Mouse (Mus musculus) midbrain, embryonic 16.5 days (tissue): ENCODE measurements around the gene Hmmr. TPM values are rescaled to one million over a fixed set of nuclear protein-coding genes. Genes with fewer than 3 reads are reported as not detected.
"Not testable (repeated sequence)": the region's sequence is repeated elsewhere in the genome, so short reads cannot be mapped to it uniquely, and the experiment has no call there.

Experiments used
- ATAC-seq: fragments of 200-750 bp; cut with Nextera tagmentation; 2 replicates; pipeline ENCODE4 v1.8.0; 2017; ENCODE audit warnings: moderate TSS enrichment
- H3K27ac ChIP-seq: fragments of 300-500 bp; sonication (generic); 2 replicates; pipeline ENCODE4 v1.5.1; 2014; ENCODE audit warnings: mild to moderate bottlenecking, low read length, mixed read lengths
- H3K27me3 ChIP-seq: fragments of 300-500 bp; sonication (generic); 2 replicates; pipeline ENCODE4 v1.6.1; 2014; ENCODE audit warnings: low read depth, low read length, mixed read lengths; ENCODE audit not compliant: control insufficient read depth, insufficient read depth
- H3K36me3 ChIP-seq: fragments of 300-500 bp; sonication (generic); 2 replicates; pipeline ENCODE4 v1.6.1; 2014; ENCODE audit warnings: mild to moderate bottlenecking, low read length, moderate library complexity, mixed read lengths; ENCODE audit not compliant: control insufficient read depth, insufficient read depth
- H3K4me1 ChIP-seq: fragments of 300-500 bp; sonication (generic); 2 replicates; pipeline ENCODE4 v1.6.1; 2014; ENCODE audit warnings: mild to moderate bottlenecking, low read length, mixed read lengths; ENCODE audit not compliant: control insufficient read depth, insufficient read depth
- H3K4me2 ChIP-seq: fragments of 300-500 bp; sonication (generic); 2 replicates; pipeline ENCODE4 v1.6.1; 2014; ENCODE audit warnings: mild to moderate bottlenecking, low read length, mixed read lengths
- H3K4me3 ChIP-seq: fragments of 300-500 bp; sonication (generic); 2 replicates; pipeline ENCODE4 v1.5.1; 2014; ENCODE audit warnings: low read depth, mild to moderate bottlenecking, low read length, moderate library complexity, mixed read lengths
- H3K9ac ChIP-seq: fragments of 300-500 bp; sonication (generic); 2 replicates; pipeline ENCODE4 v1.6.1; 2014; ENCODE audit warnings: low read depth, low read length, mixed read lengths
- H3K9me3 ChIP-seq: fragments of 300-500 bp; sonication (generic); replicated peaks from 2 replicates; pipeline ENCODE4 v1.6.1; 2014; ENCODE audit warnings: mild to moderate bottlenecking, low read length, mixed read lengths; ENCODE audit not compliant: control insufficient read depth, poor library complexity, severe bottlenecking
- WGBS: fragments of 180-500 bp; shearing (Covaris S2); extraction: QIAGEN DNeasy Blood & Tissue Kit; methylation state at CpG from one replicate; pipeline ENCODE4 v1.1.7; 2014; 5-methylcytosine and 5-hydroxymethylcytosine counted together
- polyA plus RNA-seq: library from polyadenylated mRNA; unstranded; fragments of >200 nt; fragmentation: Nextera tagmentation; extraction: Ambion mirVana; gene quantifications from 2 replicates; pipeline ENCODE4 v1.2.1, GENCODE M21; 2015

Hmmr gene
- polyA plus RNA-seq, 1 experiment from 2014 or later, result 3.6 TPM

- no peak overlapping the region for H3K27ac ChIP-seq
- H3K4me1 ChIP-seq, result no peaks in the 10 kb centered on the region
- no peaks in the 10 kb centered on the region for H3K9me3 ChIP-seq
- no peaks in the 10 kb centered on the region for H3K27me3 ChIP-seq
- no peak overlapping the region for H3K4me3 ChIP-seq
- no peak overlapping the region for H3K4me2 ChIP-seq
- no peak overlapping the region for H3K9ac ChIP-seq
- H3K36me3 ChIP-seq, result no peaks in the 10 kb centered on the region
- ATAC-seq, result no peak
Measured at GRCm38 (mm10) chr11:40718324-40718723, 14.9 kb downstream of the Hmmr start.

- no peak overlapping the region for H3K9ac ChIP-seq
- H3K4me2 ChIP-seq, result no peak overlapping the region
- 92% methylated on average over 5 of the region's 5 CpGs for WGBS
- no peaks in the 10 kb centered on the region for H3K36me3 ChIP-seq
- H3K9me3 ChIP-seq, result no peaks in the 10 kb centered on the region
- H3K4me3 ChIP-seq, result no peak overlapping the region
- H3K27me3 ChIP-seq, result no peaks in the 10 kb centered on the region
- H3K4me1 ChIP-seq, result no peaks in the 10 kb centered on the region
- ATAC-seq, result no peak
- H3K27ac ChIP-seq, result no peak overlapping the region
Measured at GRCm38 (mm10) chr11:40715524-40715923, 17.7 kb downstream of the Hmmr start.

- no peak overlapping the region for H3K27ac ChIP-seq
- 83% methylated on average over 8 of the region's 8 CpGs for whole genome bisulfite sequencing
- H3K4me3 ChIP-seq, result no peak overlapping the region
- H3K4me2 ChIP-seq, result no peak overlapping the region
- no peak overlapping the region for H3K9ac ChIP-seq
- no peaks in the 10 kb centered on the region for H3K27me3 ChIP-seq
- H3K36me3 ChIP-seq, result no peaks in the 10 kb centered on the region
- no peaks in the 10 kb centered on the region for H3K9me3 ChIP-seq
- ATAC-seq, result no peak
- no peaks in the 10 kb centered on the region for H3K4me1 ChIP-seq
Measured at GRCm38 (mm10) chr11:40713858-40714257, 19.4 kb downstream of the Hmmr start.

GRCm38 (mm10) chr11:40709899-40710298 is 23.3 kb downstream of the Hmmr start:
- WGBS, result 86% methylated on average over 6 of the region's 6 CpGs
- ATAC-seq, H3K27ac ChIP-seq, H3K4me3 ChIP-seq, H3K4me2 ChIP-seq, H3K9me3 ChIP-seq, H3K27me3 ChIP-seq, H3K4me1 ChIP-seq, H3K36me3 ChIP-seq, H3K9ac ChIP-seq: not testable (repeated sequence)

DNA sequence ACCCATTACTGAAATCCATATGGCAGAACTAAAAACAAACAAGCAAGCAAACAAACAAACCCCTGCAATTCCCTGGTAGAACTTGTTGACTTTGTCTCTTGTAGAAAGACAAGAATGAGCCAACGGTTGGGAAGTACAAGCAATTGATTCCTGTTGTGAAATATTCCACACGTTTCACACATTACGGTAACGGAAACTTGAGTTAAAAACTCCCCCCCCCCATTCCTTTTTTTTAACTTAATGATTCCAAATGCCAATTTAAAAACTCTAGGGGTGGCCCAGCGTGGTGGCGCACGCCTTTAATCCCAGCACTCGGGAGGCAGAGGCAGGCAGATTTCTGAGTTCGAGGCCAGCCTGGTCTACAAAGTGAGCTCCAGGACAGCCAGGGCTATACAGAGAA is 38.1 kb downstream of the Hmmr start, which contains the start of gene Mat2b:
TSS of gene Mat2b (minus strand) at position 101 of the 400 bp plus-strand sequence.
- Histone ChIP-seq H3K9me3 (no peaks in the 10 kb centered on the region), H3K27ac (peak within 1 kb of the TSS; percentile 90), H3K9ac (peak within 1 kb of the TSS; percentile 73), H3K4me1 (peaks cover 30% of the 10 kb centered on the region), H3K36me3 (no peaks in the 10 kb centered on the region), H3K27me3 (no peaks in the 10 kb centered on the region), H3K4me3 (peak within 1 kb of the TSS; percentile 61), H3K4me2 (peak within 1 kb of the TSS; percentile 99)
- no peak for ATAC-seq
- WGBS, result 87% methylated on average over 9 of the region's 9 CpGs

GRCm38 (mm10) chr11:40694311-40695087 is 38.7 kb downstream of the Hmmr start:
- peak overlapping the region; percentile 99 for H3K4me2 ChIP-seq
- under 1% methylated on average over 31 of the region's 31 CpGs for WGBS
- ATAC-seq, result peak; percentile 61
- H3K27ac ChIP-seq, result peak overlapping the region; percentile 90
- H3K36me3 ChIP-seq, result no peaks in the 10 kb centered on the region
- H3K9ac ChIP-seq, result peak overlapping the region; percentile 73
- H3K4me1 ChIP-seq, result peaks cover 34% of the 10 kb centered on the region
- peak overlapping the region; percentile 61 for H3K4me3 ChIP-seq
- no peaks in the 10 kb centered on the region for H3K9me3 ChIP-seq
- H3K27me3 ChIP-seq, result no peaks in the 10 kb centered on the region

DNA sequence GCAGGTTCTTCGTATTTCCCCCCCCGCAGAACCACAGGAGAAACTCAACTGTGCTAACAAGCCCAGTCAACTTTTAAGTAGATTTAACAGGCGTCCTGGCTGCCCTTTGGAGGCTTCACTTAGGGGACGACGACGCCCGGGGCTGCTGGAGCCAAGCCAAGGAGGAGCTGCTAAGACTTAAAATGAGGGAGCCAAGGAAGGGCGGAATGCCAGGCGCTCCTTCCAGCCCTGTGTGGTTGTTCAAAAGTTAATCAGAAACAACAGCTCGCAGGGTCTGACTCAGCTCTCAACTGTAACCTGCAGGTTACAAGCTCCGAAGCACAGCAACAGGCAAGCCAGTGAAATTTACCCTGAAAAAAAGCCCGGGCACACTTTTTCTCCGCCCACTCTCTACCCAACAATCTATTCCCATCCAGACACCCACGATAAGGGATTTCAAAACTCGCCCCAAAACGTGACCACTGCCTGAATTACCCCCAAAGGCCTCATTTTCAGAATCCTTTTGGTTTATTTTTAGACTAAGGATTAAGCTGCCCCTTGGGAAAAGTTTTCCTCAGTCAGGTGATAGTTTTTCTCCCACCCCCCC is 39.8 kb downstream of the Hmmr start:
- no peak for ATAC-seq

GRCm38 (mm10) chr11:40692511-40693365 is 40.5 kb downstream of the Hmmr start:
- Histone ChIP-seq H3K9me3 (no peaks in the 10 kb centered on the region), H3K4me1 (peaks cover 36% of the 10 kb centered on the region), H3K4me3 (peak overlapping the region; percentile 61), H3K27me3 (no peaks in the 10 kb centered on the region), H3K9ac (peak overlapping the region; percentile 79), H3K27ac (peak overlapping the region; percentile 80), H3K4me2 (peak overlapping the region; percentile 99), H3K36me3 (no peaks in the 10 kb centered on the region)
- ATAC-seq, result peak; percentile 98
- under 1% methylated on average over 36 of the region's 36 CpGs for WGBS

More for the DNA sequence above, 39.8 kb downstream of the Hmmr start:
- 1% methylated on average over 16 of the region's 16 CpGs for WGBS
- Histone ChIP-seq H3K9ac (peak overlapping the region; percentile 57; the same call in 1 of the 2 replicates), H3K36me3 (no peaks in the 10 kb centered on the region), H3K4me3 (peak overlapping the region; percentile 61), H3K4me1 (peaks cover 36% of the 10 kb centered on the region), H3K27ac (peak overlapping the region; percentile 54), H3K4me2 (peak overlapping the region; percentile 99), H3K27me3 (no peaks in the 10 kb centered on the region), H3K9me3 (no peaks in the 10 kb centered on the region)
